Mouse (Mus musculus) ES-E14 (cell line): Measurements from ENCODE around the gene Nav2. TPM values are rescaled to one million over a fixed set of nuclear protein-coding genes. Genes with fewer than 3 reads are reported as not detected.

Experiments used
- DNase-seq: peaks from one replicate; pipeline ENCODE4 v3.0.0-alpha.2; 2013; ENCODE audit warnings: low read depth, low spot score
- H3K27ac ChIP-seq: 2 replicates; pipeline ENCODE4 v1.5.1; 2012; ENCODE audit warnings: low read depth, mild to moderate bottlenecking, low read length, moderate library complexity, mixed read lengths; ENCODE audit not compliant: poor library complexity, insufficient read depth, severe bottlenecking
- H3K36me3 ChIP-seq: 2 replicates; pipeline ENCODE4 v1.6.1; 2012; ENCODE audit warnings: mild to moderate bottlenecking, low read length, moderate library complexity, mixed read lengths; ENCODE audit not compliant: control insufficient read depth, poor library complexity, insufficient read depth, severe bottlenecking
- H3K4me1 ChIP-seq, 2 experiments: fragments of 150-350 bp in 1 of 2; sonication (generic) in 1 of 2; 2 replicates each; pipeline ENCODE4 v1.6.1; 2012; ENCODE audit warnings: low read length in 2 of 2, mild to moderate bottlenecking in 1 of 2, mixed read lengths in 1 of 2; ENCODE audit not compliant: control insufficient read depth in 2 of 2, insufficient read depth in 2 of 2, poor library complexity in 1 of 2
- H3K4me3 ChIP-seq, 2 experiments: fragments of 150-350 bp in 1 of 2; sonication (generic) in 1 of 2; 2 replicates each; pipeline ENCODE4 v1.5.1; 2012; ENCODE audit warnings: low read length in 2 of 2, low read depth in 1 of 2, mild to moderate bottlenecking in 1 of 2, mixed read lengths in 1 of 2; ENCODE audit not compliant: insufficient read depth in 1 of 2, poor library complexity in 1 of 2, severe bottlenecking in 1 of 2
- H3K9ac ChIP-seq: 2 replicates; pipeline ENCODE4 v1.6.1; 2012; ENCODE audit warnings: low read depth, mild to moderate bottlenecking, low read length, mixed read lengths; ENCODE audit not compliant: poor library complexity, insufficient read depth, severe bottlenecking
- H3K9me3 ChIP-seq: fragments of 150-350 bp; sonication (generic); 2 replicates; pipeline ENCODE4 v1.6.1; 2012; ENCODE audit warnings: low read depth, mild to moderate bottlenecking, low read length; ENCODE audit not compliant: control insufficient read depth, insufficient read depth
- CHD2 ChIP-seq: IDR thresholded peaks from 2 replicates; pipeline ENCODE4 v1.6.1; 2014; ENCODE audit warnings: mild to moderate bottlenecking, low read depth, low read length, inconsistent platforms
- HCFC1 ChIP-seq: IDR thresholded peaks from 2 replicates; pipeline ENCODE4 v1.6.1; 2012; ENCODE audit warnings: low read length, inconsistent platforms, borderline replicate concordance; ENCODE audit not compliant: insufficient read depth
- MAFK ChIP-seq: IDR thresholded peaks from 2 replicates; pipeline ENCODE4 v1.6.1; 2014; ENCODE audit warnings: mild to moderate bottlenecking, low read depth, low read length, inconsistent platforms; ENCODE audit not compliant: insufficient read depth
- ZC3H11A ChIP-seq: IDR thresholded peaks from 2 replicates; pipeline ENCODE4 v1.6.1; 2012; ENCODE audit warnings: low read depth, mild to moderate bottlenecking, inconsistent platforms, low read length, borderline replicate concordance
- ZNF384 ChIP-seq: IDR thresholded peaks from 2 replicates; pipeline ENCODE4 v1.6.1; 2012; ENCODE audit warnings: low read depth, low read length, inconsistent platforms
- in situ Hi-C, 2 experiments: fragments of 600-800 bp; cut with MboI; formaldehyde crosslinking; loops; one replicate each; pipeline ENCODE4 v1.15.1; 2025; ENCODE audit warnings: low sequenced_read_pairs in 2 of 2, inconsistent platforms in 1 of 2; ENCODE audit not compliant: unreplicated experiment in 2 of 2
- total RNA-seq: library from RNA; depleted of rRNA; stranded (reverse); fragments of 300-350 nt; gene quantifications from 2 replicates; pipeline ENCODE4 v1.2.3, GENCODE M21; 2012

Nav2 gene
- total RNA-seq, 1 experiment = 18.2 TPM

GRCm38 (mm10) chr7:48938190-48938589 is 29.7 kb downstream of the Nav2 start:
- H3K9ac ChIP-seq = no peak overlapping the region
- H3K36me3 ChIP-seq = no peaks in the 10 kb centered on the region
- H3K4me1 ChIP-seq = no peaks in the 10 kb centered on the region
- no peak overlapping the region for H3K27ac ChIP-seq
- DNase-seq = peak; percentile 21
- no peak overlapping the region for H3K4me3 ChIP-seq
- no peaks in the 10 kb centered on the region for H3K9me3 ChIP-seq
- in situ Hi-C loops = no loop called here
- TF ChIP-seq ZC3H11A (no peak), HCFC1 (no peak), CHD2 (no peak), MAFK (no peak), ZNF384 (no peak)

DNA sequence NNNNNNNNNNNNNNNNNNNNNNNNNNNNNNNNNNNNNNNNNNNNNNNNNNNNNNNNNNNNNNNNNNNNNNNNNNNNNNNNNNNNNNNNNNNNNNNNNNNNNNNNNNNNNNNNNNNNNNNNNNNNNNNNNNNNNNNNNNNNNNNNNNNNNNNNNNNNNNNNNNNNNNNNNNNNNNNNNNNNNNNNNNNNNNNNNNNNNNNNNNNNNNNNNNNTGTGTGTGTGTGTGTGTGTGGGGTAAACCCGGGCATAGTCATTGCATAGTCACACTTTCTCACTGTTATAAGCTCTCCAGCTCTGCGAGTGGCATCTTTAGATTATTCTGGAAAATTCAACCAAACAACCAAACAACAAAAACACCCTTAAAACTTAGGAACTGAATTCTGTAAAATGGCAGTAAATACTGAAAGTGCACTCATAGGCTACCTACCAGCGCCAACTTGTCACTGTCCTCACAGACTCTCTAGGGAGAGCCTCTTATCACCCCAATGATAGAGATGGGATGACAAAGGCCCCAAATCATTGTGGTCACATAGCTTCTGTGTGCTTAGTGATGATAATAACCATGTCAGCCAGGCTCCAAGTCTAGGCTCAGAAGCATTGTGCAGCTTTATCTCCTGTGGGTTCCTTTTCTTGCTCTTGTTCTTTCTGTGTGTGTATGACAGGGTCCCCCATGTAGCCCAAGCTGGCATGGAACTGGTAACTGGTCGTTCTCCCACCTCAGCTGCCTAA is 40.0 kb downstream of the Nav2 start:
- no peak for DNase-seq
- H3K9ac ChIP-seq = no peak overlapping the region
- no peaks in the 10 kb centered on the region for H3K9me3 ChIP-seq
- TF ChIP-seq HCFC1 (no peak), ZNF384 (no peak)
- no peaks in the 10 kb centered on the region for H3K36me3 ChIP-seq
- H3K4me1 ChIP-seq = peaks cover 0 to 5% of the 10 kb centered on the region in 2 experiments; a peak in 2 of 4 replicates
- in situ Hi-C loops = loop anchor here in 1 of 2 experiments (10.0 kb wide), 1 partner anchor 64 kb away; the partner anchor contains the start of gene E2f8
- no peak overlapping the region for H3K27ac ChIP-seq
- H3K4me3 ChIP-seq = no peak overlapping the region

DNA sequence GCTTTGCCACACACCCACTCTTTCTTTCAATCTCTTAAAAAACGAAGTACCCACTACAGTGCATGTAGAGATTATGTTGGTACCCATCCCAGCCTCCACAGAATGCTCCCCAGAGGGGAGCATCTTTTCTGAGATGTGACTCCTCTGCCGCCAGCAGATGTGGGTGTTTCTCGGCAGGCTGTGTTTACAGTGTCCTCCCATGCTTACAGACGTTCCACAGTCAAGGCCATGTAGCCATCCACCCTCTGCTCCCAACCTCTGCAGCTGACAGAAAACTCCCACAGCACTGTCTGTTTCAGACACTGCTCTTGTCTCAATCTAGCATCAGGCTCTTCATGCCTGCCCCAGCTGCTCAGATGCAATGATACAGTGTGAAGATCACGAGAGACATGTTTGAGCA is 46.0 kb downstream of the Nav2 start:
- no peak for DNase-seq
- Histone ChIP-seq H3K4me3 (no peak overlapping the region), H3K36me3 (no peaks in the 10 kb centered on the region), H3K9me3 (no peaks in the 10 kb centered on the region), H3K4me1 (no peaks in the 10 kb centered on the region), H3K27ac (no peak overlapping the region), H3K9ac (no peak overlapping the region)
- no peak for TF ChIP-seq ZC3H11A
- no peak for TF ChIP-seq ZNF384
- in situ Hi-C loops = no loop called here

DNA sequence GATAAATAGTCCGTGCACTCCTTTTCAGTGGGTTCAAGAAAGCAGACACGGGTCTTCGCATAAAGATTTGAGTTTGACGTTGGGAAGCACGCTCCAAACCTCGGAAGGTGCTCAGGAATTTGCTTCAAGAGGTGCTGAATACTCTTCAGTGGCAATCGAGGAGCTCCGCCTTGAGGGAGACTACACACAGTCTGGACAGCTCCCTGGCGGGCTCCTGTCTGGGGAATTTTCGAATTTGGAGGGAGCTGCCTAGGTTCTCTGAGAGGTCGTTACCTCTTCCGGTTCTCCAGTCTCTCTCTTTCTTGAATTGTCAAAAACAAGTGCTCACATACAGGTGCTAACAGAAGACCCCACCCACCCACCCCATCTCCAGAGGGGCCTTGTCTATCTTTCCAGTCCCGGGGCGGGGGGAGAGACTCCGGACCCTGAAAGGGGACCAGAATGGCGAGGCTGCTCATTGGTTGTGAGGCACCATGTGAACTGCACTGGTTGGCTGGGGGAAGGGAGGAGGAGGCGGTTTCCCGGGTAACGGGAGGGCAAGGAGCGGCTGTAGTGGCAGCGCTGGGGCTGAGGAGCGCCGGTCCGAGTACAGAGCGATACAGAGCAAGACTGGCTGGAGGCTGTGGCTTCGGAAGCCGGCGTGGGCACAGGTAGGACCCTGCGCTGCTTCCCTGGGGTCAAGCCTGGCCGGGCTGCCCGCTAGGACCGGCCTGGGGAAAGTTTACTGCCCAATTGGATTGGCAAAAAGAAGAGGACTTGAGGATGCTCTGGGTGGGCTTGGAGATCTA is 50.2 kb downstream of the Nav2 start:
- in situ Hi-C loops = no loop called here
- no peak overlapping the region for H3K27ac ChIP-seq
- peak overlapping the region in 1 of 2 experiments; percentile 12; a peak in 2 of 4 replicates for H3K4me3 ChIP-seq
- no peaks in the 10 kb centered on the region for H3K4me1 ChIP-seq
- no peaks in the 10 kb centered on the region for H3K36me3 ChIP-seq
- H3K9ac ChIP-seq = no peak overlapping the region
- TF ChIP-seq ZNF384 (no peak), CHD2 (no peak), MAFK (no peak), HCFC1 (no peak), ZC3H11A (no peak)
- peak; percentile 65 for DNase-seq
- no peaks in the 10 kb centered on the region for H3K9me3 ChIP-seq
